Mouse (Mus musculus) midbrain, embryonic 11.5 days (tissue): ENCODE results near the gene Tmem259. TPM values are rescaled to one million over a fixed set of nuclear protein-coding genes. Genes with fewer than 3 reads are reported as not detected.

Source experiments
- ATAC-seq: fragments of 200-750 bp; cut with Nextera tagmentation; 2 replicates; pipeline ENCODE4 v1.8.0; 2017; ENCODE audit warnings: moderate TSS enrichment, moderate library complexity; ENCODE audit not compliant: low FRiP score
- DNase-seq: peaks from one replicate; pipeline ENCODE4 v3.0.0; 2015; ENCODE audit warnings: low spot score; ENCODE audit errors: missing footprints
- H3K27ac ChIP-seq: fragments of 300-500 bp; sonication (generic); 2 replicates; pipeline ENCODE4 v1.5.1; 2014; ENCODE audit warnings: low read depth, low read length
- H3K27me3 ChIP-seq: fragments of 300-500 bp; sonication (generic); 2 replicates; pipeline ENCODE4 v1.6.1; 2014; ENCODE audit warnings: mild to moderate bottlenecking, low read length, moderate library complexity, mixed read lengths; ENCODE audit not compliant: control insufficient read depth, insufficient read depth
- H3K36me3 ChIP-seq: fragments of 300-500 bp; sonication (generic); 2 replicates; pipeline ENCODE4 v1.6.1; 2014; ENCODE audit warnings: mild to moderate bottlenecking, low read length, moderate library complexity, mixed read lengths; ENCODE audit not compliant: control insufficient read depth, insufficient read depth
- H3K4me1 ChIP-seq: fragments of 300-500 bp; sonication (generic); 2 replicates; pipeline ENCODE4 v1.6.1; 2014; ENCODE audit warnings: low read length; ENCODE audit not compliant: control insufficient read depth, insufficient read depth
- H3K4me2 ChIP-seq: fragments of 300-500 bp; sonication (generic); 2 replicates; pipeline ENCODE4 v1.6.1; 2014; ENCODE audit warnings: mild to moderate bottlenecking, moderate library complexity
- H3K4me3 ChIP-seq: fragments of 300-500 bp; sonication (generic); 2 replicates; pipeline ENCODE4 v1.5.1; 2014; ENCODE audit warnings: low read depth, low read length
- H3K9ac ChIP-seq: fragments of 300-500 bp; sonication (generic); 2 replicates; pipeline ENCODE4 v1.6.1; 2014; ENCODE audit warnings: low read length
- H3K9me3 ChIP-seq: fragments of 300-500 bp; sonication (generic); 2 replicates; pipeline ENCODE4 v1.6.1; 2016; ENCODE audit warnings: low read length; ENCODE audit not compliant: control insufficient read depth
- WGBS: fragments of 180-500 bp; shearing (Covaris S2); extraction: QIAGEN DNeasy Blood & Tissue Kit; methylation state at CpG from one replicate; pipeline ENCODE4 v1.1.7; 2014; 5-methylcytosine and 5-hydroxymethylcytosine counted together
- polyA plus RNA-seq: library from polyadenylated mRNA; unstranded; fragments of >200 nt; fragmentation: Nextera tagmentation; extraction: Ambion mirVana; gene quantifications from 2 replicates; pipeline ENCODE4 v1.2.1, GENCODE M21; 2014

Gene Tmem259
- 11.9 and 13.5 TPM in 2 replicates for polyA plus RNA-seq

GRCm38 (mm10) chr10:79984195-79984816 is at the start of gene Tmem259:
Tmem259 (minus strand) TSS chr10:79984330.
- Histone ChIP-seq H3K9ac (peak within 1 kb of the TSS; percentile 89), H3K9me3 (no peaks in the 10 kb centered on the region), H3K27ac (peak within 1 kb of the TSS; percentile 91), H3K4me3 (peak within 1 kb of the TSS; percentile 92), H3K4me2 (peak within 1 kb of the TSS; percentile 90), H3K27me3 (peaks cover 28% of the 10 kb centered on the region), H3K4me1 (peaks cover 28% of the 10 kb centered on the region), H3K36me3 (no peaks in the 10 kb centered on the region; the same call in 1 of the 2 replicates)
- under 1% methylated on average over 49 of the region's 49 CpGs for WGBS
- DNase-seq (peak; percentile 98), ATAC-seq (peak; percentile 81)

DNA sequence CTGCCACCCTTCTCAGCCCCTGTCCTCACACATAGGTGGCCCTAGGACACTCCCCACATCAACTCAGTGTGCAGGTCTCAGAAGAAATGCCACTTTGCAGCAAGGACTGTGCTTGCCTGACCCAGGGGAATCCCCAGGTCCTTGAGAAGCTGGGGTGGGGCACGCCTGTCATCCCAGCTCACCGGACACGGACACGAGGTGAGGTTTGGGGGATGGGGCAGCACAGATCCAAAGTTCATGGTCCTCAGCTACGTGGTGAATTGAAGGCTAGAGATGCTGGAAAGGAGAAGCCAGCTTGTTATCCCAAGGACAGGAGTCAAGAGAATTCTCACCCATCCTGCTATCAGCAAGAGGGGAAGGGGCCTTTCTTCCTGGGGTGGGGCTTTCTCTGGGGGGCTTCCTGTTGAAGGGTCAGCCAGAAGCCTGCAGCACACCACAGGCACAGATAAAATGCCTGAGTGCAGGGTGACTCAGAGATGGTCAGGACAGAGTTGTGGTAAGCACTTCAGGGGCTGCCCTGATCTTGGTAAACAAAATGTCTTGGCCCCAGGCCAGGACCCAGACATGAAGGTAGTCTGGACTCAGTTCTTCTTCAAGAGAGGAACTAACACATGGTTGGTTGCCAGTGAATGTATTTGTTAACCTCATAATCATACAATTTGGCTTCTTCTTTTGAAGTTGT is 48.8 kb upstream of the Tmem259 start:
- no peaks in the 10 kb centered on the region for H3K27me3 ChIP-seq
- no peak overlapping the region for H3K9ac ChIP-seq
- ATAC-seq: no peak
- peaks cover 15% of the 10 kb centered on the region for H3K36me3 ChIP-seq
- DNase-seq: no peak
- no peaks in the 10 kb centered on the region for H3K4me1 ChIP-seq
- H3K27ac ChIP-seq: no peak overlapping the region
- H3K4me3 ChIP-seq: no peak overlapping the region
- H3K9me3 ChIP-seq: no peaks in the 10 kb centered on the region
- H3K4me2 ChIP-seq: no peak overlapping the region
- WGBS: 75% methylated on average over 5 of the region's 5 CpGs

GRCm38 (mm10) chr10:80030736-80031135 is 46.6 kb upstream of the Tmem259 start:
- no peak overlapping the region for H3K4me3 ChIP-seq
- WGBS: 89% methylated on average over 17 of the region's 17 CpGs
- peaks cover 5% of the 10 kb centered on the region for H3K36me3 ChIP-seq
- H3K9ac ChIP-seq: no peak overlapping the region
- ATAC-seq (no peak), DNase-seq (no peak)
- no peaks in the 10 kb centered on the region for H3K9me3 ChIP-seq
- no peak overlapping the region for H3K27ac ChIP-seq
- H3K4me2 ChIP-seq: no peak overlapping the region
- no peaks in the 10 kb centered on the region for H3K27me3 ChIP-seq
- no peaks in the 10 kb centered on the region for H3K4me1 ChIP-seq

DNA sequence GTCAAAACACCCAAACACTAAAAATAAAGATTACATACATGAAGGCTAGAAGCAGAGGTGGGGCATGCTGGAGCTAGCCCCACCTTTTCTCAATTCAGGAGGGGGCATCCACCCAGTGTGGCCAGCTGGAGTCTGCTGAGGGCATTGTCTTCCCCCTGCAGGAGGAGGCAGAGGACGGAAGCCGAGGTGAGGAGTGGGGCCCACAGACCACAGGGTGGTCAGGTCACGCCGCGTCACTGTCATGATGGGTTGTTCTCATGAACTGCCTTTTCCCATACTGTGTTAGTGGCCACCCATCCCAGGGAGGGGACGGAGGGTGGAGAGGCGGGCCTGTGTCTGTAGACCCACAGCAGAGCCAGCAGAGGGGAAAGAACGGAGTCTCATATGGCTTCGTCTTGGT is 46.1 kb upstream of the Tmem259 start:
- ATAC-seq: no peak
- Histone ChIP-seq H3K4me2 (no peak overlapping the region), H3K36me3 (peaks cover 1% of the 10 kb centered on the region), H3K4me3 (no peak overlapping the region), H3K9ac (no peak overlapping the region), H3K4me1 (no peaks in the 10 kb centered on the region), H3K9me3 (no peaks in the 10 kb centered on the region), H3K27me3 (no peaks in the 10 kb centered on the region), H3K27ac (no peak overlapping the region)
- no peak for DNase-seq
- WGBS: 87% methylated on average over 9 of the region's 9 CpGs

- Histone ChIP-seq H3K4me2 (no peak overlapping the region), H3K27me3 (no peaks in the 10 kb centered on the region), H3K9ac (no peak overlapping the region), H3K4me3 (no peak overlapping the region), H3K9me3 (no peaks in the 10 kb centered on the region), H3K4me1 (no peaks in the 10 kb centered on the region), H3K36me3 (no peaks in the 10 kb centered on the region), H3K27ac (no peak overlapping the region)
- 91% methylated on average over 13 of the region's 13 CpGs for WGBS
- DNase-seq: no peak
- ATAC-seq: no peak
Measured at GRCm38 (mm10) chr10:80028521-80028846, 44.4 kb upstream of the Tmem259 start.

- H3K27me3 ChIP-seq: no peaks in the 10 kb centered on the region
- no peak overlapping the region for H3K27ac ChIP-seq
- WGBS: 73% methylated on average over 20 of the region's 20 CpGs
- no peaks in the 10 kb centered on the region for H3K36me3 ChIP-seq
- no peaks in the 10 kb centered on the region for H3K9me3 ChIP-seq
- H3K4me3 ChIP-seq: no peak overlapping the region
- ATAC-seq (no peak), DNase-seq (no peak)
- no peak overlapping the region for H3K9ac ChIP-seq
- no peaks in the 10 kb centered on the region for H3K4me1 ChIP-seq
- no peak overlapping the region for H3K4me2 ChIP-seq
Measured at GRCm38 (mm10) chr10:80027681-80028520, 43.8 kb upstream of the Tmem259 start.

GRCm38 (mm10) chr10:80025889-80026288 is 41.8 kb upstream of the Tmem259 start:
- Histone ChIP-seq H3K27ac (no peak overlapping the region), H3K27me3 (no peaks in the 10 kb centered on the region), H3K4me2 (no peak overlapping the region), H3K9ac (no peak overlapping the region), H3K4me3 (no peak overlapping the region), H3K9me3 (no peaks in the 10 kb centered on the region), H3K36me3 (no peaks in the 10 kb centered on the region), H3K4me1 (no peaks in the 10 kb centered on the region)
- DNase-seq (no peak), ATAC-seq (peak; percentile 65)
- WGBS: 64% methylated on average over 12 of the region's 12 CpGs

GRCm38 (mm10) chr10:80025463-80025862 is 41.3 kb upstream of the Tmem259 start:
- no peak overlapping the region for H3K4me2 ChIP-seq
- no peaks in the 10 kb centered on the region for H3K4me1 ChIP-seq
- H3K4me3 ChIP-seq: no peak overlapping the region
- H3K9me3 ChIP-seq: no peaks in the 10 kb centered on the region
- DNase-seq: no peak
- H3K36me3 ChIP-seq: no peaks in the 10 kb centered on the region
- no peak overlapping the region for H3K9ac ChIP-seq
- ATAC-seq: no peak
- H3K27me3 ChIP-seq: no peaks in the 10 kb centered on the region
- no peak overlapping the region for H3K27ac ChIP-seq
- whole genome bisulfite sequencing: 73% methylated on average over 10 of the region's 10 CpGs

DNA sequence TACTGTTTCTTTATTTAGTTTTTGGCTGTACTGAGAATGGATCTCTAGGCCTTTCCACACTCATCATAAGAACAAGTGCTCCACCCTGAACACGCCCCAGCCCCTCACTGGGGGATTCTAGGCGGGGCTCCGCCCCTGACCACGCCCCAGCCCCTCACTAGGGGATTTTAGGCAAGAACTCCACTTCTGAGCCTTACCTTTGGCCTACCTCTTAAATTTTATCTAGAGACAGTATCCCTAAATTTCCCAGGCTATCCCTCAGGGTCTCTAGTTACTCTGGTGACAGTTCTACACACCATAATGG is 40.9 kb upstream of the Tmem259 start:
- Histone ChIP-seq H3K4me1 (no peaks in the 10 kb centered on the region; the same call in 1 of the 2 replicates), H3K27ac (no peak overlapping the region), H3K4me3 (no peak overlapping the region), H3K9ac (no peak overlapping the region), H3K4me2 (no peak overlapping the region), H3K27me3 (0 out of 2 replicates have a peak, but pooled peaks cover 1% of the 10 kb centered on the region), H3K9me3 (no peaks in the 10 kb centered on the region), H3K36me3 (no peaks in the 10 kb centered on the region)
- no peak for ATAC-seq
- no peak for DNase-seq
- 54% methylated on average over 4 of the region's 4 CpGs for WGBS
